Mouse (Mus musculus) erythroblast, embryonic 14.5 days (primary cell): ENCODE data around the gene Txndc11.

Source experiments
- GATA1 ChIP-seq: IDR thresholded peaks from 2 replicates; pipeline ENCODE4 v1.6.1; 2012; ENCODE audit warnings: low read length, inconsistent platforms, mixed read lengths
- TAL1 ChIP-seq: IDR thresholded peaks from 3 replicates; pipeline ENCODE4 v1.6.1; 2012; ENCODE audit warnings: low read length, inconsistent platforms, mixed read lengths

GRCm38 (mm10) chr16:11092061-11092460, 42.4 kb downstream of the Txndc11 start:
- TF ChIP-seq GATA1 (no peak), TAL1 (no peak)
